Mouse (Mus musculus): ENCODE results near the gene Ifitm1.
"Not testable (repeated sequence)": the region's sequence is repeated elsewhere in the genome, so short reads cannot be mapped to it uniquely, and the experiment has no call there.

Gene Ifitm1

DNA sequence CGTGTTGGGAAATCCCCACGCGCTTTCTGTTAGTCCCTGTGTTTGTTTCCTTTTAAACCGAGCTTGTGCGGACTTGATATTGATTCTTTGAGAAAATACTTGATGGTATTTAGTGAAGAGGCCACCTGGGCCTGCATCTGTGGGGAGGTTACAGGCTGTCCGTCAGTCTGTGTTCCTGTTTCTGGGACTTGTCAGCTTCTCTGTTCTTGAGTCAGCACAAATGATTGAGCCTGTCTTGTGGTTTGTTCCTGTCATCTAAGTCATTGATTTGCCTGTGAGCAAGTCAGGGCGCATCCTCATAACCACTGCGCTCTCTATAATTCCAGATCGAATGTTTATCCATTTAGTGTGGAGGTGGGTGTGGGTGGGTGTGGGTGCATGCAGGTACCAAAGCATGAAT is 9.7 kb downstream of the Ifitm1 start:
- not testable (repeated sequence) for DNase-seq (ENCODE audit: low read depth)

DNA sequence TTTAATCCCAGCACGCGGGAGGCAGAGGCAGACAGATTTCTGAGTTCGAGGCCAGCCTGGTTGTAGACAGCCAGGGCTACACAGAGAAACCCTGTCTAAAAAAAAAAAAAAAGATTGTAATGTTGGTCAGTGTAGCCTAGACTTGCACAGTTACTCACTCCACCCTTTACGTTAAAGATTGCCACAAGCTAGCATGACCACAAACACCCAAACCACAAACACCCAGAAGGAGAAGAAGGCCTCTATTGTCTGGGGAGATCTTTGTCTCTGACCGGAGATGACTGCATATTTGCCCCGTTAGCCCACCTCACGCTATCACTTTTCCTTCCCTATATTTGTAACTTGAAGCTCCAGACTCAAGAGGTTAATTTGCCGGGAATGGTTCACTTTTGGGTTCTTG is 14.7 kb downstream of the Ifitm1 start:
- no peak for DNase-seq (ENCODE audit: low read depth)

DNA sequence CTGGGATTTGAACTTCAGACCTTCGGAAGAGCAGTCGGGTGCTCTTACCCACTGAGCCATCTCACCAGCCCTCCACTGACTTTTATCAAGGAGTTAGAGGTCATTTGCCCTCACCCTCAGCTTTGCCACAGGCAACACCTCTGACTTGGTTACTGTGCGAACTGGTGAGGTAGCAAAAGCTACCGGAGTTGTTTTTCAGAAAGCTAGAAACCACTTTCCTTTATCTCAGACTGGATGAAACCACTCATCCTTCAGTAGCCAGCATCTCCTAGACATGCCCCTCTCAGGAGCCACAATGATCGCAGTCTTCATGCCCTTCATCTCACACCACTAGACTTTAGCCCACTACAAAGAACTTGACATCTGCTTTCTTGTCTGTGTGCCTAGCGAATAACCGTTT is 15.9 kb downstream of the Ifitm1 start:
- DNase-seq (ENCODE audit: low read depth), result no peak

DNA sequence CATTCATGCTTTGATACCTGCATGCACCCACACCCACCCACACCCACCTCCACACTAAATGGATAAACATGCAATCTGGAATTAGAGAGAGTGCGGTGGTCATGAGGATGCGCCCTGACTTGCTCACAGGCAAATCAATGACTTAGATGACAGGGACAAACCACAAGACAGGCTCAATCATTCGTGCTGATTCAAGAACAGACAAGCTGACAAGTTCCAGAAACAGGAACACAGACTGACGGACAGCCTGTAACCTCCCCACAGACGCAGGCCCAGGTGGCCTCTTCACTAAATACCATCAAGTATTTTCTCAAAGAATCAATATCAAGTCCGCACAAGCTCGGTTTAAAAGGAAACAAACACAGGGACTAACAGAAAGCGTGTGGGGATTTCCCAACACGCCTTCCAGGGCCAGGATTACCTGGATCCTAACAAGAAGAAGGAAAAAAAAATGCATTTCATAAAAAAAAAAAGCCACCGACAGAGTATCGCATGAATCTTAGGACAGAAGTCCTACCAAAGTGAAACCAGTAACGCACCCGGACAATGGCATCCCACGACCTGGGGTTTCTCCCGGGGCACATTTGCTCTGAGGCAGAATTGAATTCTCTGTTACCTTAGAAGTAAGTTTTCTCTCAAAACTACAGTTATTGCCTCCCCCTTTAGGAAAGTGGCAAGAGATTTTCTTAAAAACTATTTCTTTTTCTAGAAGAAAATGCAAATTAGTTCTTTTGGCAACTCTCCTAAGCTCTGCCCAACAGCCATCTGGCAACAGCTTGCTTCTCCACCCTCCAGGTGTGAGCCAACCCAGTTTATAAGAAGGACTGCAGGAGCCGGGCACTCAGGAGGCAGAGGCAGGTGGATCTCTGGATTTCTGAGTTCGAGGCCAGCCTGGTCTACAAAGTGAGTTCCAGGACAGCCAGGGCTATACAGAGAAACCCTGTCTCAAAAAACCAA is 20.4 kb downstream of the Ifitm1 start:
- no peak for DNase-seq (ENCODE audit: low read depth)

DNA sequence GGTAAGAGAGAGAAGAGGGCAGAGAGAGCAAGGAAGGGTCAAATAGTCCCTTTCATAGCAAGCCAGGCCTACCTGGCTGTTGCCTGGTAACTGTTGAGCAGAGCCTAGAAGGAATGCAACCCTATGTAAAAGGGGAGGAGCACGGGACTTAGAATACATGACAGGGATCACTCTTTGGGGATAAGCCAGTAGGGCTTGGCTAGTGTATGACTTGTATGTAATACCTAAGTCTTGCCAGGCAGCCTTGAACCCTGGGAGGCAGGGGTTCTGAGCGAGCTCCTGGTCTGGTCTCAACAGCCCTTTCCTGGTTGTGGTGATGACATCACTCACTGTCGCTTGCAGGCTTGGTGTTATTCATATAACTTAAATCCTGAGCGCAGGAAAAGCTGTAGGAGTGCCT is 22.0 kb downstream of the Ifitm1 start:
- DNase-seq (ENCODE audit: low read depth), result no peak

DNA sequence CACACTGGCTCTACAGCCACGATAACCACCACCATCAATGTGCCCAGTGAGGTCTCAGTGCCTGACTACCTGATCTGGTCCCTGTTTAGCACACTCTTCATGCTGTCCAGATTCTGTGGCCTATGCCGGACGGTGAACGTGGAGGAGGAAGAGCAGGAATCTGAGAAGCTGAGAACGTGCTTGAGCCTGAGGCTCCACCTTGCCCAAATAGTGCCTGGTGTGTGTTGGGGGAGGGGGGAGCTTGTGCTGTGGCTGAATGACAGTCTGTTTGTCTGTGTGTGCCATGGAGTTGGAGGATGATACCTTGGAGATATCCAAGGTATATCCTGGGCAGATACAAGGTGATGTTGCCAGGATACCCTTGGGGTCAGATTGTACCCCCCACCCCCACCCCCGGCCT is 23.2 kb downstream of the Ifitm1 start:
- no peak for DNase-seq (ENCODE audit: low read depth)

DNA sequence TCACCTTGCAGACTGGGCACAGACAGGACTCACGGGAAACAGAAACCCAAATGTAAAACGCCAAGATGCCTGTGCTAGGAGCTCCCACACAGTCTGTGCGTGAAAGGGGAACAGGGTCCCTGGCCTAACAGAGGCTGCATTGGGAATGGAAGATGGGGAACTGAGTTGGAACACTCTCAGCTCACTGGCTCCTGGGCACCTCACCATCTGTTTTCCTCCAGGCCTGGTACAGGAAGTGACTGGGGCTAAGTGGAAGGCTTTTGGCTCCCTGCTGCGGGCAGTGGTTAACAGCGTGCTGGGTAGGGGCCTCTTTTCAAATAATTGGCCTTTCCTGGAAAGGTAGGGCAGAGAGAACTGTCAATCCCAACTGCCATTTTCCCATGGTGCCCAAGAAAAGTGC is 23.6 kb downstream of the Ifitm1 start:
- DNase-seq (ENCODE audit: low read depth), result no peak

DNA sequence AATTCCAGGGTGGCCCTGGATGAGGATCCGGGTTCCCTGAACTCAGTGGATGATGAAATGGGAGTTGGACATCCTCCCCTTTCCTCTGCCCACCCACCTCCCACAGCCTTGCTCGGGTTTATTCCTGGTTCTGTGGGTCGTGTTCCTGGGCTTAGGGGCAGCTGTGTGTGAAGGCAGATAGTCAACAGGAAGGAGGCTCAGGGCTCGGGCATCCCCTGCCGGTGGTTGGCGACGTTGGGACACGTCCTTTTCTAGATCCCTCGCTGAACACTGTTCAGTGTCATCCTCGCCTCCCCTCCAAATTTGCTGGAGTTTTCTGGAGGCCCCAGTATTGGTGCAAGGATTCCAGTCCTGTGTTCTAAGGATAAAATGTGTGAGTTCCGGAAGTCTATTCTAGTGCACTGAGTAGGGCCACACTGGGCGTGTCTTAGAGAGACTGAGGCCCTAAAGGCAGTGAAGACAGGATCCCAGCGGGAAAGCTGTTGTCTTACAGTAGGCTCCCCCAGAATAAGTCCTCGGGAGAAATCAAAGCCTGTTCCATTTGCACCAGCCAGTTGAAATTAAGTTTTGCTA is 24.2 kb downstream of the Ifitm1 start:
- DNase-seq (ENCODE audit: low read depth), result no peak

DNA sequence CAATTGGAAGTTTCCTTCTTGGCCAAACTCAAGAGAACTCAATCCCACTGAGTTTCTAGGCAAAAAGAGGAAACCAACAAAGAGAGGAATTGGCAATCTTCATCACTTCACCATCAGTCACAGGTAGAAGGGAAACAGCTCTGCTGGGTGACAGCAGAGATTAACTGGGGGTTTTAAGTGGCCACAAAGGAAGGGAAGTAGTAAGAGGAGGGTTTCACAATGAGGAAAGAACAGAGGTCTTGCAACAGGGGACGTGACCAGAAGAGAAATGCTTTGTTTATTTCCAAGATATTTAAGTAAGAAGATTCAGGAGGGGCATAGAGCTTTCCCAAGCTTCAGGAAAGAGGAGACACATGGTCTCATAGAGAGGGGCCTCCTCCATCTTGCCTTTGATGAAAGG is 30.8 kb downstream of the Ifitm1 start:
- DNase-seq (ENCODE audit: low read depth), result no peak

DNA sequence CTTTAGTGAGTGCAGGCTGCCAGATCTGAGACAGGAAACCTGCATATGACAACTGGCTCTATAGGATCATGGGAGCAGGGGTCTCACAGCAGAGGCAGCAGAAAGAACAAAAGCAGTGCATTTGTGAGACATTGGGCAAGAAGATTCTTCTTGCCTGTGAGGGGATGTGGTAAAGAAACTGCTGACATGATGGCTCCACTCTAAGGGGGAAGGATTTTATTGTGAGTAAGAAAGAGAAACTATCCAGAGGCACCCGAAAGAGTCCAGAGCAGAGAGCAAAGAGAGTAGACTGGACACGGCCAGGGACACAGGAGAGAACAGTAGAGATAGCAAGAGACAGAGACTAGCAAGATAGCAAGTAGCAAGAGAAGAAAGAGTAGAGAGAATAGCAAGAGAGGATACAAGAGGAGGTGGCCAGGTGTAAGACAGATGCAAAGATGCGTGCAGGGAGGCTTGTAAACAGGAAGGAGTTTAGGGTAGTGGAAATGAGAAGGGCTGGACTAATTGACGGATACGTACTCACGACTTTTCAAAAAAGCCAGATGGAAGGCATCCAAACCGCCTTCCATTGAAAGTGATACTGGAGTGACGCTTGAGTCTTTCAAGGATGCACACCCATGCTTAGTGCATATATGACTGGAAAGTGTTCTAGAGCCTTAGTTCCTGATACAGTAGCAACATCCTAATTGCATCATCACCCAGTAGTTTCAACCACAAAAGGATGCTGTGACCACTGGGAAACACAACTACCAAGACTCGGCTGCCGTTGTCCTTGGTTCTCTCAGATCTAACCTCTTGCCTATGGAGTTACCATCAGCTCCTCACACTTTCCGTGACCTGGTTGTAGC is 32.1 kb downstream of the Ifitm1 start:
- DNase-seq (ENCODE audit: low read depth), result no peak

DNA sequence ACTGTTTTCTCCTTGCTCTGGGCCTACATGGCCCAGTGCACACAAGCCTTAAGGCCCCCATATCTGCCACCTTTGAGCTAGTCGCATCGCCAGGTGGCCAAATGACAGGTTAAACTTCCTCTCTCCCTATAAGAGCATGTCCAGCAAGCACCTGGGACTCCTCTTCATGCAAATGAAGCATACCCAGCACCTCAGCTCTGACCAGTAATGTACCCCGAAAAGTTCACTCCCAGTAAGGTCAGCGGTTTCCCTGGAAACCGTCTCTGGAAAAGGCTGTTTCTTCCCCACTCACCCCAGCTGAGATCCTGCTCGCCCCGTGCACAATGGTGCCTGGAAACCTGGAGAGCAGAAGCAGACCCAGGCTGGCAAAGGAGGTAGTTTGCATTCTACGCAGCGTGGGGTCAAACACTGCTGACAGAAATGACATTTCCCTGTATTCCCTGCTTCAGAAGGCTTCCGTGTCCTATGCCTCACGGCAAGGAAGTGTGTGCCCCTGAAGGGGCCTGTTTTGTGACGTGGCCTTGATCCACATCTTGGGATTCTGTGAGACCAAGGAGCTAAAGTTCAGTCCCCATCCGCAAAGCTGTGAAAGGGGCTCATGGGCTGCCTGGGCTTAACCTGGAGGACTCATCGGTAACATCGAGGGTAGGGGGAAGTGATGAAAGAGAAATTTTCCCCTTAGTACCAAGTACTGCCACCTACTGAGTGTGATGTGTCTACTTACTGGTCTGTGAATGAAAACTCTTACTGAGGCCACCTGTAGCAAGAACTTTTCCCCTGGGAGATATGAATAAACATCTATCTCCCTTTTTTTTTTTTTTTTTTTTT is 34.1 kb downstream of the Ifitm1 start:
- no peak for DNase-seq (ENCODE audit: low read depth)

DNA sequence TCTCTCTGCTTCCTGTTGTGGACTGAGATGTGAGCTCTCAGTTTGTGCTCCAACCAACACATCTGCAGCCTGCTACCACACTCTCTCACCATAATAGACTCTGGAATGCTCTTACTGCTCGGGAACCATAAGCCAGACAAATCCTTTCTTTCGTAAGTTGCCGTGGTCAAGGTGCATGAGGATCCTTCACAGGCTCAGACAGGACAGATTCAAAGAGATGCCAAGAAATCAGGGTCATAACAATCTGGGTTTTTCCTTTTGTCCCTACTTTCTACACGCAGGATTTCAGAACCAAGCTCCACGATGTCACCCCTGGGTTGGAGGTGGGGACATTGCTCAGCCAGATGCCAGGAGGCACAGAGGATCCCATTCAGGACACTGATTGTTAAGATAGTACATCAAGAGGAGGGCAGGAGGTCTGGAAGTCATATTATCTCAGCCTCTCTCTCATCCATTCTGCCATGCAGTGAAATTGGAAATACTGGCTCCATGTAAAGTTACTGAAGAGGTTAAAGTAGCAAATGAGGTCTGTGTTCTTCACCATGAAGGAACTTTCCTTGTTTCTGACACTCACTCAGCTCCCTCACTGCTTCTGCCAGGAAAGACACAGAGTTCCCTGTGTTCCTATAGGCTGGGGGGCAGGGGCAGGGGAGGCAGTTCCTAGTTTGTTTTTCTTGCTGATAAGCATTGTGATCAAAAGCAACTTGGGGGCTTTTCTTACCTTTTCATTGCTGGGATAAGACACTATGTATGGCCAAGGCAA is 36.4 kb downstream of the Ifitm1 start:
- DNase-seq (ENCODE audit: low read depth), result no peak

DNA sequence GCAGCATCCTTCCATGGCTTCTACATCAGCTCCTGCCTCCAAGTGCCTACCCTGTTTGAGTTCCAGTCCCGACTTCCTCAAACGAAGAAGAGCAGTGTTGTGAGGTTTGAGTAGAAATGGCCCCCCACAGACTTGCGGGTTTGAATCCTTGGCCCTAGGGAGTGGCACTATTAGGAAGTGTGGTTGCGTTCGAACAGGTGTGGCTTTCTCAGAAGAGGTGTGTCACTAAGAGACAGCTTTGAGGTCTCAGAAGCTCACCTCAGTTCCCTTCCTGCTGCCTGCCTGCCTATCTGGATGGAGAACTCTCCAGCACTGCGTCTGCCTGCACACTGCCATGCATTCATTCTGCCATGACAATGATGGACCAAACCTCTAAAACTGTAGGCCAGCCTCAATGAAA is 39.4 kb downstream of the Ifitm1 start:
- DNase-seq (ENCODE audit: low read depth), result no peak

DNA sequence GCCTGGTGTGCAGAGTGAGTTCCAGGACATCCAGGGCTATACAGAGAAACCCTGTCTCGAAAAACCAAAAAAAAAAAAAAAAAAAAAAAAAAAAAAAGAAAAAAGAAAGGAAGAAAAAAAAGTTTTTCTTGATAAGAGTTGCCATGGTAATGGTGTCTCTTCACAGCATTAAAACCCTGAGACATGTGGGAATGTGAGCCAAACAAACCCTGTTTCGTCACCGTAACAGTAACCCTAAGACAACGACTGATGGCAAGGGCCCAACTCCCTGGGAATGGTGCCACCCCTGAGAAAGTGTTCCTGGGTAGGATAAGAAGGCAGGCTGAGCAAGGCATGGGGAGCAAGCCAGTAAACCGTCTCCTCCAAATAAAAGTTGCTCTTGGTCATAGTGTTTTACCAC is 39.9 kb downstream of the Ifitm1 start:
- DNase-seq (ENCODE audit: low read depth), result no peak

DNA sequence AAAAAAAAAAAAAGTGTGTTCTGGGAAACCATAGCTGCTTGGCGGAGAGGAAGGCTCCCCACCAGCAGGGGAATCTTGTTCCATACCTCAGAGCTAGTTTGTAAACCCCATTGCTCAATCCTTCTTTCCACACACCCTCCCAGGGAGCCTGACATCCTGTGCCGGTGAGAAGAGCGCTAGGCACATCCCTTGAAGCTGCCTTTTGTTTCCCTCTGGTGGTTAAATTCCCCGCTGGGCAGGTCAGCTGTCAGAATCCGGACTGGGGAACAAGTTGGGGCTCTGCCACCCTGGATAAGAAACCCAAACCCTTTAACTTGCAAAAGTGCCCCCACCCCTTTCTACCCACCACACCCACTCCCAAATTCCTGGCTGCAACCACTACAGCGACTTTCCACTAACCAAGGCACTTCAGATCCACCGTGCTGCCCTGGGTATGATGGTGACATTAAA is 41.3 kb downstream of the Ifitm1 start:
- no peak for DNase-seq (ENCODE audit: low read depth)

DNA sequence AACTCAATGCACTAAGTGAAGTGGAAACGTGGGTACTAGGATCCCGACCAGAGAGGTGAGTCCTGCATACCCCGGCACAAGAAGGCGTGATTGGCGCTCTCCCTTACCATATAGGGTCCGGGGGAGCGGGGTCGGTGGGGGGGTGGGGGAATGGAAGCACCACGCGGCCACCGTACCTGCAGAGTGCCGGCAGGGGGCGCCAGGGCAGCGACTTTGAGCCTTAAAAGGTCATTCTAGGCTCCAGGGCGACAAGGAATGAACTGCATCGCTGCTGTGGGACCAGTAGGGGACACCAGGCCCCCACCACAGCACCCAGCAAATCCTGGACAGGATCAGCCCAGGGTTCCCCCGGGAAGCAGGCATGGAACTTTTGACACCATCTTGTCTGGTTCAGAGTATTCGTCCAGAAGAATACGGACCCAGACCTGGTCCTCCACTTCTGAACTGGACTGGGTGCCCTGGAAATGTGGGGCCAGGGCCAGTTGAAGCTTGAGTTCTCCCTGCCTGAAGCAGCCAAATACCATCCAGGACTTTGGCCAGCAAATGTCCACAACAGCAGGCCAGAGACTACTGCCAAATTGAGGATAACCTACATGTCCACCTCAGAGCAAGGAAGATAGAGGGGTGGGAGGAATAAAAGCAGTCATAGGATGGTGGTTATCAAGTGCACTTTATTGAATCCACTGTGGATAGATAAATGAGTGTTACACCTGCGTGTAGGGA is 42.1 kb downstream of the Ifitm1 start:
- peak; percentile 70 for DNase-seq (ENCODE audit: low read depth)

DNA sequence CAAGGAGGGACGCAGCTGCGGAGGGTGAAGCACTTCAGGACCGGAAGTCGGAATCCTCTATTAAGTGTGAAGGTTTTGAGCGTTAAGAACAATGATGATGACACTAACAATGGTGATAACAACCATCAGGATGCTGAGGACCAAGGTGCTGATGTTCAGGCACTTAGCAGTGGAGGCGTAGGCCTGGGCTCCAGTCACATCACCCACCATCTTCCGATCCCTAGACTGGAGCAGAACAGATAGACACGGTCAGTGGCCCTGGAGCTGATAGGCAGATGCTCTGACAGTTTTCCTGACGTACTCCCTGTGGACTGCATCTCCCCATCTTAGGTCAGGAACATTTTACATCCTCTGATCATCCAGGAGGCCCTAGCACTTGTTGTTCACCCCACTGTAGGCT is 42.6 kb downstream of the Ifitm1 start:
- DNase-seq (ENCODE audit: low read depth), result no peak

DNA sequence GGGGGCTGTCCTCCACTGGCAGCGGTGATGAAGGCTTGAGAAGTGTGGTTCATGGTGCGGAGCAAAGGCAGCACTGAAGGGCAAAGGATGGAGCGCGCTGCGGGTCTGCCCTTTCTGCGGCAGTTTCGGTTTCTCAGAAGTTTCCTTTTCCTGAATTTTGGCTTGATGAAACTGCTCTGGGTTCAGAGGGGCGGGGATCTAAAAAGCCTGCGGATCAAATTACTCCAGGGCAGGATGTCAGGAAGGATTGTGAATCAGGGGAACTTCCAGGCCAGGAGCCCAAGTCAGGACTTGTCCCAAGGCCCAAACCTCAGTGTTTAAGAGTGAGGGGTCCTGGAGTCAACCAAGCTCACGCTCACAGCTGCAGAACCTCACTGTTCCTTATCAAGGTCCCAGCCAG is 43.6 kb downstream of the Ifitm1 start, which contains the start of gene Ifitm3:
Ifitm3 (minus strand) TSS at position 178 of the 400 bp plus-strand sequence.
- DNase-seq (ENCODE audit: low read depth), result no peak

DNA sequence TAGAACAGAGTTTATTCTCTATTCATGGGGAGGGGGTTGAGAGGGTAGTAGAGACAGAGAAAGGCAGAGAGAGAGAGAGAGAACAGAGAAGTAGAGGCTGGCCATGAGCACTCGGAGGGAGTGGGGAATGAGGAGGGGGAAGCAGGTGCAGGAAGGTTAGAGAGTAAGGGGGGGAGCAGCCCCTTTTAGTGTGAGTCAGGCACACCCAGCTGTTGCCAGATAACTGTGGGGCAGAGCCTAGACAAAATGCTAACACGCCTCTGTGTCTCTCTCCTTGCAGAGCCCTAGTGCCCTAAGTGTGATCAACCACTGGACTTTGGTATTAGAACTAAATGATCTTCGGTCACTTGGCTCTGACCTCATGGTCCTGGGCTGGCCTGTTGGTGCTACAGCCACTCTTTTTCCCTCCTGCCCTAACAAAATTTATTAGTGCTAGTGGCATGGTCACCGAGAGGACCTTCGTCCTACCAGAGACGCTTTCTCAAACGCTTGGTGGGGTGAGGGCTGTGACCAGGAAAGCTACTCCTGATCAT is 44.3 kb downstream of the Ifitm1 start:
- DNase-seq (ENCODE audit: low read depth), result no peak
